10 mouse cellular contexts compared by ENCODE assay signal in genomic region chr2:30647303-30647881, GRCm38 (mm10). TPM values are rescaled to one million over a fixed set of nuclear protein-coding genes. Genes with fewer than 3 reads are reported as not detected.
DNase-seq lines count a peak whose midpoint lies in the region; ATAC-seq lines count a peak whose summit lies in the region.
"Had no signal": no experiment of that assay in that cellular context is flagged by ENCODE, and none has a peak within 500 bp of the region (broad histone marks: within the 10 kb centered on the region; RNA-seq: fewer than 3 reads in every experiment).

No protein-coding gene starts in this region.

- H3K4me3 ChIP-seq in embryonic facial prominence, embryonic 14.5 days (ENCODE audit: low read depth, low read length): no peak overlapping the region
- H3K4me3 ChIP-seq in hindbrain, embryonic 12.5 days: peak overlapping the region; percentile 0; the same call in 1 of the 2 replicates
- H3K4me3 ChIP-seq in stomach, embryonic 16.5 days (replicated peaks; ENCODE audit: low read length): no peak overlapping the region

- 16% methylated on average over 11 of the region's 11 CpGs for WGBS in embryonic facial prominence, embryonic 14.5 days
- WGBS in hindbrain, embryonic 12.5 days: 4% methylated on average over 11 of the region's 11 CpGs
- 17% methylated on average over 11 of the region's 11 CpGs for WGBS in stomach, embryonic 16.5 days

- H3K27me3 ChIP-seq in embryonic facial prominence, embryonic 14.5 days (replicated peaks; ENCODE audit: control insufficient read depth, insufficient read depth, low read length): no peaks in the 10 kb centered on the region
- no peaks in the 10 kb centered on the region for H3K27me3 ChIP-seq in hindbrain, embryonic 12.5 days
- no peaks in the 10 kb centered on the region for H3K27me3 ChIP-seq in stomach, embryonic 16.5 days (ENCODE audit: control insufficient read depth, insufficient read depth, low read length)
- H3K27me3 ChIP-seq: Patski had no signal

- no peaks in the 10 kb centered on the region for H3K36me3 ChIP-seq in embryonic facial prominence, embryonic 14.5 days (ENCODE audit: control insufficient read depth, insufficient read depth, low read length)
- H3K36me3 ChIP-seq in hindbrain, embryonic 12.5 days: no peaks in the 10 kb centered on the region
- no peaks in the 10 kb centered on the region for H3K36me3 ChIP-seq in stomach, embryonic 16.5 days (ENCODE audit: control insufficient read depth, insufficient read depth, low read length)

- H3K9ac ChIP-seq in embryonic facial prominence, embryonic 14.5 days (ENCODE audit: low read depth, low read length): no peak overlapping the region; the same call in 1 of the 2 replicates
- H3K9ac ChIP-seq in hindbrain, embryonic 12.5 days: peak overlapping the region; percentile 53; the same call in 1 of the 2 replicates
- peak overlapping the region; percentile 50; the same call in 1 of the 2 replicates for H3K9ac ChIP-seq in stomach, embryonic 16.5 days (ENCODE audit: low read length)
- H3K9ac ChIP-seq: liver, embryonic 14.5 days had no signal

- peaks cover 25% of the 10 kb centered on the region for H3K4me1 ChIP-seq in embryonic facial prominence, embryonic 14.5 days (ENCODE audit: control insufficient read depth, insufficient read depth, low read length)
- peaks cover 68% of the 10 kb centered on the region for H3K4me1 ChIP-seq in hindbrain, embryonic 12.5 days
- peaks cover 34% of the 10 kb centered on the region for H3K4me1 ChIP-seq in stomach, embryonic 16.5 days (ENCODE audit: control insufficient read depth, insufficient read depth, low read length)

- 0 out of 2 replicates have a peak overlapping the region, but pooled peaks have one; percentile 4 for H3K4me2 ChIP-seq in embryonic facial prominence, embryonic 14.5 days (ENCODE audit: low read depth, low read length)
- peak overlapping the region; percentile 38 for H3K4me2 ChIP-seq in hindbrain, embryonic 12.5 days (replicated peaks)
- H3K4me2 ChIP-seq in stomach, embryonic 16.5 days (ENCODE audit: low read depth, low read length): no peak overlapping the region

- H3K27ac ChIP-seq in embryonic facial prominence, embryonic 14.5 days (replicated peaks; ENCODE audit: low read depth, low read length): peak overlapping the region; percentile 65
- peak overlapping the region; percentile 99 for H3K27ac ChIP-seq in hindbrain, embryonic 12.5 days
- H3K27ac ChIP-seq in stomach, embryonic 16.5 days (ENCODE audit: low read length): peak overlapping the region; percentile 76
- H3K27ac ChIP-seq: liver, embryonic 14.5 days had no signal

- peak; percentile 33 to 42 for DNase-seq in heart, adult 18-20 months
- no peak for DNase-seq in heart, postnatal 36 days
- DNase-seq in embryonic facial prominence, embryonic 14.5 days (ENCODE audit: low spot score): peak; percentile 93
- peak; percentile 94 for DNase-seq in layer of hippocampus, adult 9-11 months
- peak; percentile 82 for DNase-seq in mesoderm, embryonic 11.5 days (ENCODE audit: low read depth, low spot score)

- no peaks in the 10 kb centered on the region for H3K9me3 ChIP-seq in embryonic facial prominence, embryonic 14.5 days (ENCODE audit: control insufficient read depth, low read length)
- no peaks in the 10 kb centered on the region for H3K9me3 ChIP-seq in hindbrain, embryonic 12.5 days (replicated peaks)
- no peaks in the 10 kb centered on the region for H3K9me3 ChIP-seq in stomach, embryonic 16.5 days (replicated peaks; ENCODE audit: control insufficient read depth, low read length)

- peak; percentile 92 for ATAC-seq in embryonic facial prominence, embryonic 14.5 days (ENCODE audit: low read depth)
- peak; percentile 94 for ATAC-seq in hindbrain, embryonic 12.5 days (ENCODE audit: low FRiP score)
- peak; percentile 75 for ATAC-seq in stomach, embryonic 16.5 days (ENCODE audit: insufficient read depth, low FRiP score)
- ATAC-seq in megakaryocyte-erythroid progenitor cell, adult 5-6 weeks (replicated peaks; ENCODE audit: low FRiP score, low TSS enrichment, poor library complexity, severe bottlenecking): no peak
- ATAC-seq: Patski had no signal

- intact Hi-C loops in heart, postnatal 36 days (cut with DNase I): no loop called here

RNA-seq across cellular contexts. Expression of gene Cstad, which starts 52.6 kb away (rescaled TPM):
- 1 to 10 TPM in 1 of 2 experiments, under 1 TPM in 1; 0.57 to 1.2 TPM for total RNA-seq in heart, adult 18-20 months (2021)
- total RNA-seq in heart, postnatal 36 days (2021): 1 to 10 TPM; 1.5 to 2.3 TPM
- 0.96 and 1.7 TPM in 2 replicates for polyA plus RNA-seq in embryonic facial prominence, embryonic 14.5 days (2014; fragmentation: Nextera tagmentation; extraction: Ambion mirVana)
- 0.45 and 0.89 TPM in 2 replicates for polyA plus RNA-seq in hindbrain, embryonic 12.5 days (2016; fragmentation: Nextera tagmentation; extraction: Ambion mirVana)
- polyA plus RNA-seq in stomach, embryonic 16.5 days (2015; fragmentation: Nextera tagmentation; extraction: Ambion mirVana): 0.34 and 1.1 TPM in 2 replicates
- 2.7 TPM in 1 of 2 replicates, not detected in the other for total RNA-seq in megakaryocyte-erythroid progenitor cell, adult 5-6 weeks (2014; fragmentation: Nextera tagmentation)
- total RNA-seq in megakaryocyte-erythroid progenitor cell, adult 5-6 weeks (2017): 1.0 TPM in 1 of 2 replicates, not detected in the other

Comparison
In these comparisons a context has a peak if more than half of its experiments do, and no peak if none do; other contexts are left out.
1. DNase-seq: peak in heart, adult 18-20 months (2 of 2), embryonic facial prominence, embryonic 14.5 days (single experiment), layer of hippocampus, adult 9-11 months (single experiment) and mesoderm, embryonic 11.5 days (single experiment); none in heart, postnatal 36 days (0 of 2).
2. Peak in every context shown above with its lines, with median percentiles within 50 percentile points of each other: H3K27ac ChIP-seq.